Mouse (Mus musculus) activated CD4-positive, CD25-positive, alpha-beta regulatory T cell, adult 9 weeks (primary cell): ENCODE results near the gene Rbm14. TPM values are rescaled to one million over a fixed set of nuclear protein-coding genes. Genes with fewer than 3 reads are reported as not detected.

ENCODE experiments used
- polyA plus RNA-seq: library from polyadenylated mRNA; unstranded; fragments of 100-300 nt; shearing (Covaris generic); gene quantifications from one replicate; pipeline ENCODE4 v1.2.1, GENCODE M21; 2017

The Rbm14 gene
- 98.3 TPM for polyA plus RNA-seq

DNA sequence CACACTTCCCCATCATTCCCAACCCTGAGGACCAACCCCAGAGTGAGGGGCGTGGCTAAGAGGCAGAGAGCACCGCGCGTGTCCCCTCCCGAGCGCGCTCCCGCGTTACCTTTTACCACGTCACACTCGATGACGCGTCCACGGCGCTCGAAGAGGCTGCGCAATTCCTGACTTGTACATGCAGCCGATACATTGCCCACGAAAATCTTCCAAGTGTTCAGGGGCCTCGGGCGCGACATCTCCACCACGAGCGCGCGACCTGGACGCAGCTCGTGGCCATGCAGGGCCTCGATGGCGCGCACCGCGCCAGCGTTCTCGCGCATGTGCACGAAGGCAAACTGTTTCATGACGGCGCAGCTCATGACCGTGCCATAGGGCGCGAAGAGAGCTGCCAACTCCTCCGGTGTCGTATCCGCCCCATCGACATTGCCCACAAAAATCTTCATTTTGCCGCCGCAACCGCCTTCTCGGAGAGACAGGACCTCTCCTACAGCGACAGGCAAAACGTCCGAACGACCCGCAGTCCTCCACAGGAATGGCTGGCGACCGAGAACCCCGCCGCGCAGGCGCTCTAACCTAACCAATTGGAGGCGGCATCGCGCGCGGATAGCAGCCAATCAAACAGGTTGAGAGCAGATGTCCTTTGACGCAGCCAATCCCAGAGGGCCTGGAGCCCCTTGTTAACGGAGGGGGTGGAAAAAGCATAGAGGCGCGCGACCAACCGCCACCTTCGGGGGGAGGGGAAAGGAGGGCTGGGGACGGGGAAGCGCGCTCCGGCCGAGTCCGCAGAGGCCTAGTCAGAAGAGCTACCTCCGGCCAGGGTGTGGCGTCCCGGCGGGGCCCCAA is at the start of gene Rbm14, which contains the start of gene Gm21992:
Gene Rbm14 (minus strand): TSS at position 572 of the 846 bp plus-strand sequence.
Gene Gm21992 (minus strand): TSS at position 550 of the 846 bp plus-strand sequence.

DNA sequence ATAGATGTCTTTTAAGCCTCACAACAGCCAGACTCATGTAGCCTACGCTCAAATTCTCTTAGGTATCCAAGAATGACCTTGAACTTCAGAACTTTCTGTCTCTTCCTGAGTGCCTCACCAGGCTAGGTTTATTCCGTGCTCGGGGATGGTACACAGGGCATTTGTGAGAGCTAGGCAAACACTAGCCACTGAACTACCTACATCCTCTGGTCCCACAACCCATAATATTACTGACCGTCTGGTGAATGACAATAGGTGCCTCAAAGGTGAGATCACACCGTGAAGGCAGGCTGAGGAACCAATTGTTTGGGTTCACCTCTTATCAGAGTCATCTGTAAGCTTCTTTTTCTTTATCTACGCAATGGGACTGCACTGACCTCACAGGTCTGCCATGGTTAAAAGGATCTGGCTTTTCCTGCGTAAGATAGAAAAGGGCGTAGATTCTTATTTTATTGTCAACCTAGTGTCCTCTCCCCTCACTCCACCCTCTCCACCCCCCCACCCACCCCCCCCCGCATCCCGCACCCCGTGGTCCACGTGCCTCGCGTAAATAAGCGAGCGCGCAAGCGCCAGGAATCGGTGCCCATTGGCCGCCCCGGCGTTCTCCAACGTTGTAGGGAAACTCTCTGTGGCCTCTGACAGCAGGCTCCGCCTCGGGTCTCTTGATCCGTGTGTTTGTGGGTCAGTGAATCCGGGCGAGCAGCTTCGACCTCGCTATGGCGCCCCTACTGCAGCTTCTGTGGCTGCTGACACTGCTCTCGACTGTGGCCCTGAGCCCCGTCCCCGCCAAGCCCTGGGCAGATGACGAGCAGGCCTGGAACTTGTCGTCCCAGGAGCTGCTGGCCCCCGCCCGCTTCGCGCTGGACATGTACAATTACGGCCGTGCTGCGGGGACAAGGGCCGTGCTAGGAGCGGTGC is 43.4 kb upstream of the Rbm14 start, which contains the start of gene Ctsf:
Gene Ctsf (plus strand): TSS at position 579 of the 918 bp plus-strand sequence.

DNA sequence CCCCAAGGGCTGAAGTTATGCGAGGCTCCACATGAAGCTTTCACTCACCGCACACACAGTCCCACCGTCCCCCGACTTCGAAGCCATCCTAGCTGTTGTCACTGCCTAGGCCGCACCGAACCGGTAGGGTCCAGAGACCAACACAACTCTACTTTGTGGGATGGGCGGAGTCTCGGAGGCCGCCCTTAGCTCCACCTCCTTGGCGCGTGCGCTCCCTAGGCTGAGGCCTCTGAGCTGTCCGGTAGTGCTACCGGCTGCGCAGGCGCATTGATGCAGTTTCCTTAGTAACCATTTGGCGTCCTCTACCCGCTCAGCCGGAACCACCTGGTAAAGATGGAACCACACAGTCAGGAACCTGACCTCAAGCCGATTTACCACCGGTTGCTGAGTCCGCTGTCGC is 27.7 kb upstream of the Rbm14 start, which contains the start of the genes Ccs and Ccdc87:
Gene Ccs (minus strand): TSS at position 184 of the 400 bp plus-strand sequence.
Gene Ccdc87 (plus strand): TSS at position 218 of the 400 bp plus-strand sequence.

GRCm38 (mm10) chr19:4793831-4794422 is 17.5 kb downstream of the Rbm14 start, which contains the start of gene Rbm4:
Gene Rbm4 (minus strand): TSS chr19:4793901.

DNA sequence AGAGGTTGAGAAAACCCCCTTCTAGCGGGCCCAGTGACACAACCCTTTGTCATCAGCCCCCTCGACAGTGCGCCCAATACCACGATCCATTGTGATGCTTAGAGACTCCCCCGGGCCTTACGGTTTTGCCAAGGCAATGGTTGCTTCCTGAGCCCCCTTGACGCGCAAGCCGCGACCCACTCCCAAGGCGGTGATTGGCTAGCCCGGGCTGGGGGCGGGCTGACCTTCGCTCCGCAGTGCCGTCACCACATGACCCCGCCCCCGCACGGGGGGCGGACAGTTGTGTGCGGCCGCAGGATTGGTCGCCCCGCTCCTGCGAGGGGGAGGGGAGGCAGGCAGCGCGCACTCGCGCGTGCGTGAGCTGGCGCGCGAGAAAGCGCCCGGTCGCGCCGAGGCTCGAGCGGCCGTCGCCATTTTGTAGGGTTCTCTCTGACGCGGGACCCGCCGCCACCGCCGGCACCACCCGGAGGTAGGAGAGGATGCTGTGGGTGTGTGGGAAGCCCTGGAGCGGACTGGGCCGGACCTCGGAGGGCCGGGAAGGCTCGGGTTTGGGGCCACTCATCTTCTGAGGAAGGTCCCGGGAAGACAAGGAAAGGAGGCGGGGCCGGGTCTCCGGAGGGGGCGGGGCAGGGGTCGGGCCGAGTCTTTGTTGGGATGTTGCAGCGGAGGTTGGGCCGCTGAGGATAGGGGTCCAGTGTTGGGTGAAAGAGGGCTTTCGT is 55.1 kb downstream of the Rbm14 start, which contains the start of gene Rbm4b:
Gene Rbm4b (plus strand): TSS at position 305 of the 719 bp plus-strand sequence.

Other genes starting within 250 kb of the Rbm14 start
- gene Lrfn4, start 196.0 kb downstream of the Rbm14 start, polyA plus RNA-seq = not detected
- 54.1 TPM for gene Rce1, start 186.0 kb downstream of the Rbm14 start, polyA plus RNA-seq
- not detected for gene Gm960, start 113.0 kb downstream of the Rbm14 start, polyA plus RNA-seq
- gene Sptbn2, start 100.5 kb downstream of the Rbm14 start, polyA plus RNA-seq = 1.3 TPM
- gene Rbm4b, start 55.1 kb downstream of the Rbm14 start, polyA plus RNA-seq = 53.1 TPM
- gene Rbm4, start 17.7 kb downstream of the Rbm14 start, polyA plus RNA-seq = 62.0 TPM
- gene Gm21992, start within 50 bp of the Rbm14 start, polyA plus RNA-seq = 52.8 TPM
- gene Ccs, start 27.7 kb upstream of the Rbm14 start, polyA plus RNA-seq = 213 TPM
- gene Ccdc87, start 27.7 kb upstream of the Rbm14 start, polyA plus RNA-seq = 0.28 TPM
- gene Ctsf, start 43.5 kb upstream of the Rbm14 start, polyA plus RNA-seq = 7.4 TPM
- gene Actn3, start 66.3 kb upstream of the Rbm14 start, polyA plus RNA-seq = 0.10 TPM
- gene Zdhhc24, start 67.0 kb upstream of the Rbm14 start, polyA plus RNA-seq = 7.9 TPM
- gene Bbs1, start 95.0 kb upstream of the Rbm14 start, polyA plus RNA-seq = 0.92 TPM
- 136 TPM for gene Dpp3, start 116.7 kb upstream of the Rbm14 start, polyA plus RNA-seq
- gene Peli3, start 131.5 kb upstream of the Rbm14 start, polyA plus RNA-seq = 0.65 TPM
- gene Mrpl11, start 150.5 kb upstream of the Rbm14 start, polyA plus RNA-seq = 59.2 TPM
- 1.8 TPM for gene Npas4, start 178.7 kb upstream of the Rbm14 start, polyA plus RNA-seq
- gene Slc29a2, start 212.2 kb upstream of the Rbm14 start, polyA plus RNA-seq = 2.0 TPM
- 18.7 TPM for gene B4gat1, start 227.2 kb upstream of the Rbm14 start, polyA plus RNA-seq
- gene AC124502.3, start 227.3 kb upstream of the Rbm14 start, polyA plus RNA-seq = 3.6 TPM
- gene Brms1, start 229.7 kb upstream of the Rbm14 start, polyA plus RNA-seq = 81.9 TPM
- gene Rin1, start 238.8 kb upstream of the Rbm14 start, polyA plus RNA-seq = 0.26 TPM